Mouse (Mus musculus): ENCODE data around the gene Arhgef6. TPM values are rescaled to one million over a fixed set of nuclear protein-coding genes. Genes with fewer than 3 reads are reported as not detected.

Gene Arhgef6
- polyA plus RNA-seq, 1 experiment from 2014 or later = 8.1 TPM

GRCm38 (mm10) chrX:57286281-57286680 is 52.2 kb downstream of the Arhgef6 start:
- 65% methylated on average over 9 of the region's 9 CpGs for WGBS
- no peak for ATAC-seq (ENCODE audit: low FRiP score, low read depth)
- no peaks in the 10 kb centered on the region for H3K9me3 ChIP-seq
- H3K4me3 ChIP-seq = no peak overlapping the region
- H3K9ac ChIP-seq = no peak overlapping the region
- H3K27ac ChIP-seq = no peak overlapping the region
- no peak overlapping the region for H3K4me2 ChIP-seq (replicated peaks)
- no peaks in the 10 kb centered on the region for H3K27me3 ChIP-seq
- H3K36me3 ChIP-seq = no peaks in the 10 kb centered on the region
- H3K4me1 ChIP-seq = no peaks in the 10 kb centered on the region

- H3K27me3 ChIP-seq = no peaks in the 10 kb centered on the region
- no peak overlapping the region for H3K27ac ChIP-seq
- H3K4me2 ChIP-seq (replicated peaks) = no peak overlapping the region
- no peak for ATAC-seq (ENCODE audit: low FRiP score, low read depth)
- no peaks in the 10 kb centered on the region for H3K9me3 ChIP-seq
- no peaks in the 10 kb centered on the region for H3K36me3 ChIP-seq
- 87% methylated on average over 3 of the region's 3 CpGs for WGBS
- no peak overlapping the region for H3K9ac ChIP-seq
- H3K4me1 ChIP-seq = peaks cover 6% of the 10 kb centered on the region; the same call in 1 of the 2 replicates
- no peak overlapping the region for H3K4me3 ChIP-seq
These were observed 56.3 kb downstream of the Arhgef6 start for GRCm38 (mm10) chrX:57282184-57282583.

DNA sequence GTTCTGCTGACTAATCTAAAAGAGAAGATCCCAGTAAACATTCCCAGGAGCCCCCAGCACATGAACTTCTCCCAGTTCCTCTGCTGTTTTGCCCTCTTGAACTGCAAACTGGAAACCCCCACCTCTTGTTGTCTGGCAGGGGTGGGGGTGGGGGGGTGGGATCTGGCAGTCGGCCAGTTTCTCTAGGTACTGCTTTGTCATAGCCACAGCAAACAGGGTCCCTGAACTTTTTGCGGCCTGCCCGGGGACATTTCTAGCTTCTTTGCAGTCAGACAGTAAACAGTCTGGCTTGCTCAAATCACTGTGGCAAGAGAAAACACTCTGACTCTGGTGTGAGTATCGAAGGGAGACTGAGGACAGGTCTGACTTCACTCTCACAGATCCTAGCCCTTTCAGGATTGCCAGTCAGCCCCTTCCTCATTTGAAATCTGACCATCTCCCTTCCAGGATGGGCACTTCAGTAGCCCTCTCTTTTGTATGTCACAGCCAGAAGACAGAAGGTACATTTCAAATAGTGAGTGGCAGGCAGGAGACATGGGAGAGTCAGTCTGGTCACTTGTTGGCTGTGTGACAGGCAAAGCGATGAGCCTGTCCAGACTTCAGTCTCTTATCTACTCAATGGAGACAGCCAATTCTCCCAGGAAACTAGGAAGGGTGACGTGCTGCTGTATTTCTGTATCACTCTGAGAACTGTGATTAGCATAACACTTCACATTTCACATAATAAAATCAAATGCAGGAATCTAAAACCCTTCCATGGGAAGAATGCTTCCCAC is 60.8 kb downstream of the Arhgef6 start:
- Histone ChIP-seq H3K4me3 (no peak overlapping the region), H3K27me3 (no peaks in the 10 kb centered on the region), H3K9me3 (no peaks in the 10 kb centered on the region), H3K9ac (no peak overlapping the region), H3K4me2 (replicated peaks) (no peak overlapping the region), H3K36me3 (no peaks in the 10 kb centered on the region), H3K4me1 (peaks cover 6% of the 10 kb centered on the region; the same call in 1 of the 2 replicates), H3K27ac (no peak overlapping the region)
- ATAC-seq (ENCODE audit: low FRiP score, low read depth) = no peak
- WGBS = 41% methylated on average over 6 of the region's 6 CpGs

GRCm38 (mm10) chrX:57263515-57263914 is 75.0 kb downstream of the Arhgef6 start:
- no peaks in the 10 kb centered on the region for H3K27me3 ChIP-seq
- H3K9ac ChIP-seq = no peak overlapping the region
- 74% methylated on average over 4 of the region's 4 CpGs for WGBS
- ATAC-seq (ENCODE audit: low FRiP score, low read depth) = no peak
- H3K4me2 ChIP-seq (replicated peaks) = no peak overlapping the region
- H3K4me3 ChIP-seq = no peak overlapping the region
- H3K27ac ChIP-seq = no peak overlapping the region
- H3K4me1 ChIP-seq = no peaks in the 10 kb centered on the region
- no peaks in the 10 kb centered on the region for H3K9me3 ChIP-seq
- H3K36me3 ChIP-seq = no peaks in the 10 kb centered on the region

DNA sequence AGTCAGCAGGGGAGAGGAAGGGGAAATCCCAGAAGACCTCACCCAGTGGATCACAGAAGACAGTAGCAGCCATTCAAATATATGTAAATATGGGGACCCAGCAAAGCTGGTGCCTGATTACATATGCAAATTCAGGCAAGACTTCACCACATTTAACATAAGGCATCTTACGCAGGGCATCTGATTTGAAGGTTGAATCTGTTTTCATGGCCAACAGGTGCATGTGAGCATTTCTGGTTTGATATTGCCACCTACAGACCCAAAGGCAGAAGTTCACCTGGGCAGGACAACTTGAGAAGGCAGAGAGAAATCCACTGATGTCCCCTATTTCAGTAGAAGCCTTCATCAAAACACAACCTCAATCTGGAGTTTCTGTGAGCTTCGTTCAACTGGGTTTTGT is 77.8 kb downstream of the Arhgef6 start:
- ATAC-seq (ENCODE audit: low FRiP score, low read depth) = no peak
- no peak overlapping the region for H3K4me3 ChIP-seq
- no peaks in the 10 kb centered on the region for H3K9me3 ChIP-seq
- no peaks in the 10 kb centered on the region for H3K27me3 ChIP-seq
- WGBS = 54% methylated on average over 2 of the region's 2 CpGs
- H3K4me1 ChIP-seq = no peaks in the 10 kb centered on the region
- H3K36me3 ChIP-seq = no peaks in the 10 kb centered on the region
- H3K4me2 ChIP-seq (replicated peaks) = no peak overlapping the region
- no peak overlapping the region for H3K9ac ChIP-seq
- H3K27ac ChIP-seq = no peak overlapping the region

DNA sequence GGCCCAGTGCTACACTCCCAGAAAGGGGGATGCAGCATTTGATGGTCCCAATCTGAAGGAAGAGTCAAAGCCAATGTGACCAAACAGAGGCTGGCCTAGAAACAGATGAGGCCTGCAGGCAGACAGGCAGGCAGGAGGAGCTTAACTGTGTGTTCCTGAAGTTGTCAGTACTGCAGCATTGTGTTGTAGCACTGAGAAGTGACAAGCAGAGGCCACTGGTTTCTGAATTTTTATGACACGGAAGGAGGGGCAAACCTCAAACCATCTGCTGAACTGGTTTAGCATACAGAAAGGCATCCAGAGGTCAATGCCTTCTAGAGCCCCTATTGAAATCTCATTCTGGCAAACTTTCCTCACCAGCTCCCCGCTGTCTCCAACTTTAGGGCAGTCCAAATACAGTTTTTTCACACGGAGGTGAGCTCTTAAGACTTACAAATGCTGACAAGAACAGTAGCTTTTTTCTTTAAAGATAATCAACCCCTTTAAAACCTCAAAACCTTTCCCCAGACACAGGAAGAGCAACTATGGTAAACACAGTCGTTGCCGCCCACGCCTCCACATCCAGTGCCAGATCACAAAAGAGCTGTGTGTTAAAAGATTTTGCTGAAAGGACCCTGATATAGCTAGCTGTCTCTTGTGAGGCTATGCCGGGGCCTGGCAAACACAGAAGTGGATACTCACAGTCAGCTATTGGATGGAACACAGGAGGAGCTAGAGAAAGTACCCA is 85.0 kb downstream of the Arhgef6 start:
- Histone ChIP-seq H3K27me3 (no peaks in the 10 kb centered on the region), H3K9me3 (no peaks in the 10 kb centered on the region), H3K9ac (no peak overlapping the region), H3K4me2 (replicated peaks) (no peak overlapping the region), H3K36me3 (no peaks in the 10 kb centered on the region), H3K27ac (no peak overlapping the region), H3K4me1 (no peaks in the 10 kb centered on the region), H3K4me3 (no peak overlapping the region)
- no peak for ATAC-seq (ENCODE audit: low FRiP score, low read depth)
- WGBS = 72% methylated on average over 7 of the region's 7 CpGs

GRCm38 (mm10) chrX:57238572-57238971 is 100.0 kb downstream of the Arhgef6 start:
- Histone ChIP-seq H3K4me2 (replicated peaks) (no peak overlapping the region), H3K4me3 (no peak overlapping the region), H3K9ac (no peak overlapping the region), H3K4me1 (no peaks in the 10 kb centered on the region), H3K36me3 (no peaks in the 10 kb centered on the region), H3K27me3 (no peaks in the 10 kb centered on the region), H3K9me3 (no peaks in the 10 kb centered on the region), H3K27ac (no peak overlapping the region)
- ATAC-seq (ENCODE audit: low FRiP score, low read depth) = no peak
- 68% methylated on average over 3 of the region's 3 CpGs for WGBS

- Histone ChIP-seq H3K4me3 (no peak overlapping the region), H3K27ac (no peak overlapping the region), H3K9me3 (no peaks in the 10 kb centered on the region), H3K9ac (no peak overlapping the region), H3K27me3 (no peaks in the 10 kb centered on the region), H3K4me2 (replicated peaks) (no peak overlapping the region), H3K4me1 (no peaks in the 10 kb centered on the region), H3K36me3 (no peaks in the 10 kb centered on the region)
- 65% methylated on average over 4 of the region's 4 CpGs for WGBS
- ATAC-seq (ENCODE audit: low FRiP score, low read depth) = no peak
These were observed 102.5 kb downstream of the Arhgef6 start for GRCm38 (mm10) chrX:57235982-57236381.

GRCm38 (mm10) chrX:57233596-57233995 is 104.9 kb downstream of the Arhgef6 start:
- Histone ChIP-seq H3K4me1 (no peaks in the 10 kb centered on the region), H3K27ac (no peak overlapping the region), H3K9me3 (no peaks in the 10 kb centered on the region), H3K9ac (no peak overlapping the region), H3K27me3 (no peaks in the 10 kb centered on the region), H3K36me3 (no peaks in the 10 kb centered on the region), H3K4me2 (replicated peaks) (no peak overlapping the region), H3K4me3 (no peak overlapping the region)
- WGBS = 67% methylated on average over 2 of the region's 2 CpGs
- no peak for ATAC-seq (ENCODE audit: low FRiP score, low read depth)

GRCm38 (mm10) chrX:57228178-57228577 is 110.4 kb downstream of the Arhgef6 start:
- ATAC-seq (ENCODE audit: low FRiP score, low read depth) = no peak
- no peaks in the 10 kb centered on the region for H3K27me3 ChIP-seq
- H3K4me2 ChIP-seq (replicated peaks) = no peak overlapping the region
- no peak overlapping the region for H3K27ac ChIP-seq
- no peaks in the 10 kb centered on the region for H3K36me3 ChIP-seq
- no peak overlapping the region for H3K4me3 ChIP-seq
- no peaks in the 10 kb centered on the region for H3K9me3 ChIP-seq
- 73% methylated on average over 2 of the region's 2 CpGs for WGBS
- H3K4me1 ChIP-seq = no peaks in the 10 kb centered on the region
- no peak overlapping the region for H3K9ac ChIP-seq

- H3K27ac ChIP-seq = no peak overlapping the region
- H3K4me2 ChIP-seq (replicated peaks) = no peak overlapping the region
- H3K36me3 ChIP-seq = no peaks in the 10 kb centered on the region
- H3K4me3 ChIP-seq = no peak overlapping the region
- no peaks in the 10 kb centered on the region for H3K4me1 ChIP-seq
- WGBS = 62% methylated on average over 10 of the region's 10 CpGs
- ATAC-seq (ENCODE audit: low FRiP score, low read depth) = no peak
- no peaks in the 10 kb centered on the region for H3K9me3 ChIP-seq
- H3K27me3 ChIP-seq = no peaks in the 10 kb centered on the region
- H3K9ac ChIP-seq = no peak overlapping the region
These were observed 115.2 kb downstream of the Arhgef6 start for GRCm38 (mm10) chrX:57223301-57223700.

DNA sequence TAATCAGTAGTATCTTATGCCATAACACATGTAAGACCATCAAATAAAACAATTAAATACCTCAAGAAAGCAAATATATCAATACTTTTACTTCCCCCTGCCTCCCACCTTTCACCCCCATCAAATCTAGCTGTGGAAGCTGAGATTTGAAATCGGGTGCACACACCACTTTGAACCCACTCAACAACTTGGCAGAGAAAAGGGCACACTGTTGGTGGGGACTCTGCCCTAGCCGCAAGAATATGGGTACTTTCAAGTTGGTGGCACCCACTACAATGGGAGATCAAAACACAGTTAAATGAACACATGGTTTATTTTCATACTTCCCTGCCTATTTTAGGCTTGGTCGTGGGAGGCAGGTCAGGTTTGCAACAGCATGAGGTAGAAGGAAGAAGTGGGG is 116.6 kb downstream of the Arhgef6 start:
- ATAC-seq (ENCODE audit: low FRiP score, low read depth) = no peak
- Histone ChIP-seq H3K9ac (no peak overlapping the region), H3K9me3 (no peaks in the 10 kb centered on the region), H3K36me3 (no peaks in the 10 kb centered on the region), H3K4me2 (replicated peaks) (no peak overlapping the region), H3K4me3 (no peak overlapping the region), H3K27ac (no peak overlapping the region), H3K4me1 (no peaks in the 10 kb centered on the region), H3K27me3 (no peaks in the 10 kb centered on the region)
- WGBS = 86% methylated on average over 3 of the region's 3 CpGs

Data from limb, embryonic 13.5 days (tissue).